Mouse (Mus musculus): ENCODE measurements around the gene Trpt1.

DNA sequence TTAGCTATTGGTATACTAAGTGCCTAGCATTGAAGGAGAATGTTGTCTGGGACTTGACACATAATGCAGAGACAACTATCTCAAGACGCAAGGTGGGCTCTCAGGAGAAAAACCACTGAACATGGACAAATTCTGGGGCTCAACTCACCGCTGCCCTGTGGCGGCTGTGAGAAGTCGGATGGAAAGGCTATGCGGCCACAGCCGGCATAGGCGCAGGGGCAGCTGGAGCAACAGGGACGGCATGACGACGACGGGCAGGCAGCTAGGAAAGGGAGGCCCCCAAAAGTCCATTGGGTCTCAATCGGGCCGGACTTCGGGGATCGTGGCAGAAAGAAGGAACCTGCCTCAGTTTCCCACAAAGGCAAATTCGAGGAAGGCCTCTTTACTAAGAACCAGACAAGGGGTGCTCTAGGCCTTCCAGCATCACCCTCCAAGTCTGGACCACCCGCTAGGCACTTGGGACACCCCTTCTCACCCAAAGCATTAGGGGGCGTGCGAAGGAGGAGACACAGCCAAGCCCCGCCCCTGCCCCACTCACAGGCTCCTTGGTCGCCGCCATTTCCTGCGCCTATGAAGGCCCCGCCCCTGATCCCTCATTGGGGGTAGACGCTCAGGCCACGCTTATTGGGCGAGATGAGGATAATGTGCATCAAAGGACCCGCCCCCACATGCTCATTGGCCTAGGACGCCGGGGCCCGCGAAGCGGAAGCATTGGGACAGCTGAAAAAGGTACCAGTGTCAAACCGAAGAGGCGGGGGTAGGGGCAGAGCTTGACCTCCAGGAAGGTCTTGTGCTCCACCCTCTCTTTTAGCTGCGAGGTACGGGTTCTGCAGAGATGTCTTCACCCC is 3.7 kb upstream of the Trpt1 start, which contains the start of gene Dnajc4:
- TF ChIP-seq CTCF (IDR thresholded peaks at IDR 0.05): no peak; the same call in 1 of the 2 replicates
- TF ChIP-seq EP300 (IDR thresholded peaks at IDR 0.05): 0 out of 2 replicates have a peak, but pooled peaks have one; percentile 23

Data from lung, postnatal 0 days (tissue).